Mouse (Mus musculus): Measurements from ENCODE around the gene Uvrag. TPM values are rescaled to one million over a fixed set of nuclear protein-coding genes. Genes with fewer than 3 reads are reported as not detected.

Gene Uvrag
- polyA plus RNA-seq, 2 experiments: 9.8 to 16.2 TPM

DNA sequence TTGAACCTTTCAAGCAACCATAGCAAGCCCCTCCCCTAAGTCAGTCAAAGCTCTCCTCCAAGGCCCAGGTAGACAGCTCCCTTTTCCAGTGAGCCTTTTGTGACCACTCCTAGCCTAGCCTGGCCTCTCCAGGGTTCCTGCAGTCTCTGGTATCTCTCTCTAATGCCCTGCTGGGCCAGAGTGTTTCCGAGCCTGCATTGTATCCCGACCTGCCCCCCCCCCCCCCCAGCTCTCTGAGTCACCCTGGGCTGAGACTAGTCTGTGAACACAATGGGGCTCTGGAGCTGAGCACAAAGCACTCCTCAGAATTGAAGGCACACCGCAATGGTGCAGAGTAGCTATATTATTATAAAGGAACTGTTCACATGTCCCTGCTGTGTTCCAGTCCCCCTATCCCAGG is 284.8 kb downstream of the Uvrag start:
- no peak overlapping the region for H3K27ac ChIP-seq (replicated peaks; ENCODE audit: low read depth, low read length)

DNA sequence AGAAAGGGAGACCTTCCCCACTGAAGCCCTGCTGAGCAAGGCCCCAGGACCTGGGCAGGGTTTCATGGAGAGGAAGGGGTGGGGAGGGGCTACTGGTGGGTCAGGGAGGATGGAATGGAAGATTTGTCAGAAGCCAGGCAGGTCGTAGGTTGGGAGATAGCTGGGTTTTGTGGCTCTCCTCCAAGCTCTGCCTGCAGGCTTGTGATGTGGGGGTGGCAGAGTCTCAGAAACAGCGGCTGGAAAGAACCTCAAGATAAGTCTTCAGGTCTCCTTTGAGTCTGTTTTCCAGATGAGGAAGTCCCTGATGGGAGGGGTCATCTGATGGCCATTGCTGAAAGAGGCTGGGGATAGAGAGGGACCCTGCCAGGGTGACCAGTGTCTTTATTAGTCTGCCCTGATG is 285.6 kb downstream of the Uvrag start:
- no peak overlapping the region for H3K4me2 ChIP-seq (replicated peaks; ENCODE audit: low read depth, low read length, severe bottlenecking)

More for the DNA sequence above, 284.8 kb downstream of the Uvrag start:
- TF ChIP-seq POLR2A (IDR thresholded peaks at IDR 0.05; ENCODE audit: borderline replicate concordance, extremely low read depth, insufficient read depth, insufficient read length): no peak
- 71% methylated on average over 3 of the region's 3 CpGs for WGBS
- no peak for ATAC-seq (ENCODE audit: low FRiP score, low read depth)
- peaks cover 31% of the 10 kb centered on the region for H3K4me1 ChIP-seq (ENCODE audit: control insufficient read depth, insufficient read depth, low read length)
- no peak for DNase-seq (ENCODE audit: low spot score)
- H3K9ac ChIP-seq (ENCODE audit: low read depth, low read length, severe bottlenecking): no peak overlapping the region
- no peaks in the 10 kb centered on the region for H3K9me3 ChIP-seq (ENCODE audit: control insufficient read depth, low read length)
- no peak overlapping the region for H3K4me2 ChIP-seq (replicated peaks; ENCODE audit: low read depth, low read length, severe bottlenecking)
- no peaks in the 10 kb centered on the region for H3K27me3 ChIP-seq (ENCODE audit: control insufficient read depth, insufficient read depth, low read length)
- H3K4me3 ChIP-seq (replicated peaks; ENCODE audit: low read length): no peak overlapping the region
- peaks cover 33% of the 10 kb centered on the region for H3K36me3 ChIP-seq (ENCODE audit: control insufficient read depth, insufficient read depth, low read length)

DNA sequence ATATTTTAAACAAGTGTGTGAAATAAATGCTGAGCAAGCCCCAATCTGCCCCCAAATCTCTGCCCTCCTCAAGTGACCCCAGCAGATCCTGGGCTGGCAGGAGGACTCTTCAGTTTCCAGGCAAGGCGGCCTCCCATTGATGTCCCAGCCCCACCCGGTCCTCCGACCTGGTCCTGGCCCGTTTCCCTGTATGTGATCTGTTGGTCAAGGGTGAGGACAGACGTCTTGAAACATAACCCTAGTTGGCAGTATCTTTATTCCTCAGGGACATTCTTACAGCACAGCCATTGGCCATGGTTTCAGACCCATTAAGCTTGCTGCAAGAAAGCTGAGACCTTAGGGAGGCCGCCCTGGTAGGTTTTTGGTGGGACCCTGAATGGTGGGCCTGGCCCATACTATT is 287.1 kb downstream of the Uvrag start:
- Histone ChIP-seq H3K27ac (replicated peaks; ENCODE audit: low read depth, low read length) (no peak overlapping the region), H3K36me3 (ENCODE audit: control insufficient read depth, insufficient read depth, low read length) (peaks cover 40% of the 10 kb centered on the region), H3K9me3 (ENCODE audit: control insufficient read depth, low read length) (no peaks in the 10 kb centered on the region), H3K4me1 (ENCODE audit: control insufficient read depth, insufficient read depth, low read length) (peaks cover 34% of the 10 kb centered on the region), H3K4me3 (replicated peaks; ENCODE audit: low read length) (no peak overlapping the region), H3K9ac (ENCODE audit: low read depth, low read length, severe bottlenecking) (no peak overlapping the region), H3K4me2 (replicated peaks; ENCODE audit: low read depth, low read length, severe bottlenecking) (no peak overlapping the region), H3K27me3 (ENCODE audit: control insufficient read depth, insufficient read depth, low read length) (no peaks in the 10 kb centered on the region)
- WGBS: 80% methylated on average over 6 of the region's 6 CpGs
- TF ChIP-seq POLR2A (IDR thresholded peaks at IDR 0.05; ENCODE audit: borderline replicate concordance, extremely low read depth, insufficient read depth, insufficient read length): no peak
- ATAC-seq (ENCODE audit: low FRiP score, low read depth) (no peak), DNase-seq (ENCODE audit: low spot score) (no peak)

More for the DNA sequence above, 285.6 kb downstream of the Uvrag start:
- Histone ChIP-seq H3K36me3 (ENCODE audit: control insufficient read depth, insufficient read depth, low read length) (peaks cover 33% of the 10 kb centered on the region), H3K27ac (replicated peaks; ENCODE audit: low read depth, low read length) (no peak overlapping the region), H3K27me3 (ENCODE audit: control insufficient read depth, insufficient read depth, low read length) (no peaks in the 10 kb centered on the region), H3K4me1 (ENCODE audit: control insufficient read depth, insufficient read depth, low read length) (peaks cover 34% of the 10 kb centered on the region), H3K9ac (ENCODE audit: low read depth, low read length, severe bottlenecking) (no peak overlapping the region), H3K4me3 (replicated peaks; ENCODE audit: low read length) (no peak overlapping the region), H3K9me3 (ENCODE audit: control insufficient read depth, low read length) (no peaks in the 10 kb centered on the region)
- ATAC-seq (ENCODE audit: low FRiP score, low read depth) (no peak), DNase-seq (ENCODE audit: low spot score) (no peak)
- 74% methylated on average over 2 of the region's 2 CpGs for WGBS
- TF ChIP-seq POLR2A (IDR thresholded peaks at IDR 0.05; ENCODE audit: borderline replicate concordance, extremely low read depth, insufficient read depth, insufficient read length): no peak

DNA sequence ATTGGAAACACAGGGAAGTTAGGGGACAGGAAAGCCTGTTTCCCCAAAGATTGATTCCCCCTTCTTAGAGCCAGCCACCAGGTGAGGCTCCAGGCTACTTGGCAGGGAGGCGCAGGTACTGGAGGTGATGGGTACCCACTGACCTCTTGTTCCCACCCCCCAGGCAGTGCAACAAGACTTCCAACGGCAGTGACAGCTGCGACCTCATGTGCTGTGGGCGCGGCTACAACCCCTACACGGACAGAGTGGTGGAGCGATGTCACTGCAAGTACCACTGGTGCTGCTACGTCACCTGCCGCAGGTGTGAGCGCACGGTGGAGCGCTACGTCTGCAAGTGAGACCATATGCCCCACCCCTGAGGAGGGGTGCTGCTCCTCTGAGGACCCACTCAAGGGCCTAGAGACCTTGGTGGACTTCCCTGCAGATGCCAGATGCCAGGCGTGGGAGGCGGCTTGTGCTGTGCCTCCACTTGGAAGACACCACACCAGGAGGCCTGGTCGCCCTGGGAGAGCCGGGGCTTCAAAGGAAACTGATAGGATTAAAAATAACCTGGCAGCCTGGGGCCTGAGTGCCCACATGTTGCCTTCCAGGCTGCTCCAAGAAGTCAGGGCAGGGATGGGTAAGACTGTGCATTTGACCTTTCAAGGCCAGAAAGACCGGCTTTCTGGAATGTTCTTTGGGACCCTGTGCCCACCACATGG is 287.8 kb downstream of the Uvrag start:
- Histone ChIP-seq H3K9me3 (ENCODE audit: control insufficient read depth, low read length) (no peaks in the 10 kb centered on the region), H3K27ac (replicated peaks; ENCODE audit: low read depth, low read length) (no peak overlapping the region), H3K4me2 (replicated peaks; ENCODE audit: low read depth, low read length, severe bottlenecking) (no peak overlapping the region), H3K9ac (ENCODE audit: low read depth, low read length, severe bottlenecking) (no peak overlapping the region), H3K4me1 (ENCODE audit: control insufficient read depth, insufficient read depth, low read length) (peaks cover 32% of the 10 kb centered on the region), H3K4me3 (replicated peaks; ENCODE audit: low read length) (no peak overlapping the region), H3K36me3 (ENCODE audit: control insufficient read depth, insufficient read depth, low read length) (peaks cover 46% of the 10 kb centered on the region), H3K27me3 (ENCODE audit: control insufficient read depth, insufficient read depth, low read length) (no peaks in the 10 kb centered on the region)
- 74% methylated on average over 18 of the region's 18 CpGs for WGBS
- DNase-seq (ENCODE audit: low spot score) (no peak), ATAC-seq (ENCODE audit: low FRiP score, low read depth) (no peak)
- TF ChIP-seq POLR2A (IDR thresholded peaks at IDR 0.05; ENCODE audit: borderline replicate concordance, extremely low read depth, insufficient read depth, insufficient read length): no peak

DNA sequence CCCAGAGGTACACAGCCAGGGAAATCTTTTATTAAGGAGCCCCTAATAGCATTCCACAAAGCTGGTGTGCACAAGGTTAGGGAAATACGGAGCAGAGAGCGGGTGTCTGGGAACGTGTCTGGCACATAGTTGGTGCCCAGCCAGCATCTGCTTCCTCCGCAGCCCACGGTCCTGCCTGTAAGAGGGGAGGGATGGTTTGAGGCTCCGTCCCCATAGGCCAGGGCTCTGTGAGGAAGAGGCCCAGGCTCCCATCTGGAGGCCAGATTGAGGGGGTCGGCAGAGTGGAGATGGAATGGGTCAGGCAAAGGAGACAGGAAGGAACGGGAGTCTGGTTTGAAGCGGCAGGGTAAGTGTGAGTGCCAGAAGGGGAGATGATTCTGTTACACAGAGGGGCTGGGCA is 289.7 kb downstream of the Uvrag start:
- H3K9ac ChIP-seq (ENCODE audit: low read depth, low read length, severe bottlenecking): no peak overlapping the region
- WGBS: 24% methylated on average over 9 of the region's 9 CpGs
- H3K4me3 ChIP-seq (replicated peaks; ENCODE audit: low read length): no peak overlapping the region
- DNase-seq (ENCODE audit: low spot score) (peak; percentile 86), ATAC-seq (ENCODE audit: low FRiP score, low read depth) (peak; percentile 81)
- 0 out of 2 replicates have a peak overlapping the region, but pooled peaks have one; percentile 52 for H3K27ac ChIP-seq (replicated peaks; ENCODE audit: low read depth, low read length)
- H3K4me1 ChIP-seq (ENCODE audit: control insufficient read depth, insufficient read depth, low read length): peaks cover 16% of the 10 kb centered on the region
- H3K27me3 ChIP-seq (ENCODE audit: control insufficient read depth, insufficient read depth, low read length): no peaks in the 10 kb centered on the region
- peaks cover 58% of the 10 kb centered on the region for H3K36me3 ChIP-seq (ENCODE audit: control insufficient read depth, insufficient read depth, low read length)
- no peaks in the 10 kb centered on the region for H3K9me3 ChIP-seq (ENCODE audit: control insufficient read depth, low read length)
- TF ChIP-seq POLR2A (IDR thresholded peaks at IDR 0.05; ENCODE audit: borderline replicate concordance, extremely low read depth, insufficient read depth, insufficient read length): no peak
- H3K4me2 ChIP-seq (replicated peaks; ENCODE audit: low read depth, low read length, severe bottlenecking): peak overlapping the region; percentile 28; the same call in 1 of the 2 replicates
